Mouse (Mus musculus) layer of hippocampus, adult 18-20 months (tissue): Measurements from ENCODE around the gene Vsx2. TPM values are rescaled to one million over a fixed set of nuclear protein-coding genes. Genes with fewer than 3 reads are reported as not detected.

Experiments
- DNase-seq, 2 experiments: peaks; one replicate each; pipeline ENCODE4 v3.0.0; 2022; ENCODE audit warnings: low spot score in 2 of 2
- total RNA-seq, 2 experiments: library from RNA; stranded (reverse); gene quantifications; 2 replicates each; pipeline ENCODE4 v1.2.3; 2021

Vsx2 gene
- total RNA-seq, 2 experiments from 2014 or later = 0.23 to 0.27 TPM

DNA sequence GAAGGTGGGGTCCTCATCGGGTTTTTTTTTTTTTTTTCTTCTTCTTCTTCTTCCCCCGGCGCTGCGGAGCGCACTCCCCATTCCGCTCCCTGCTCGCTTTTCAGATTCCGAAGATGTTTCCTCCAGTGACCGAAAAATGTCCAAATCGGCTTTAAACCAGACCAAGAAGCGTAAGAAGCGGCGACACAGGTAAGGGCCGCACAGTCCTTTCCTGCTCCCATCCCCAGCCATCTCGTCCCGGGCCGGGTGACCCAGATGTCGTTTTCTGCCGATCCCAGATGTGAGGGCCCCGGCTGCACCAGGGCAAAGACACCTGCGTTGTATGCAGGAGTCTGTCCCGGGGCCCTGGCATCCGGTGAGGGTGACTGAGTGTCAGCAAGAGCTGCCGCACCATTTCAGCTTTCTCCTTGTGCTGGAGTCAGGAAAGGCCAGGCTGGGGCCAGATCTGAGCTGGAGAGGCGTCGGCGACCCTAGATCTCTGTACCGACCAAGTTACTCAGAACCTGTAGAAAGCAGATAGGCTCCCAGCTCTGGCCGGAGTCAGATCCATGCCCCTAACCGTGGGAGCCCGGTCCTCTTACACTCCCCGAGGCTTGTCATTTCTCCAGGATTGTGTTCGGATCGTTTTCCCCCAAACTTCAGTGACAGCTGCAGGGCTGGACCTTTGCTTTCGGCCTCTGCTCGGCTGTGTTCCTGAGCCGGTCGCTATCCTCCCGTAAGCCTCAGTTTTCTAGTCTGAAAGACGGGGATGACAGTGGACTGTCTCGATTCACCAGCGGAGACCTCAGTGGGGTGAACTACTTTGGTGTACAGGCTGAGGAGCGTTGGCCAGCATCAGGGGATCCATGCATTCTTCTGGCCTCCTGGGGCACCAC, 2.1 kb downstream of the Vsx2 start:
- DNase-seq = no peak

DNA sequence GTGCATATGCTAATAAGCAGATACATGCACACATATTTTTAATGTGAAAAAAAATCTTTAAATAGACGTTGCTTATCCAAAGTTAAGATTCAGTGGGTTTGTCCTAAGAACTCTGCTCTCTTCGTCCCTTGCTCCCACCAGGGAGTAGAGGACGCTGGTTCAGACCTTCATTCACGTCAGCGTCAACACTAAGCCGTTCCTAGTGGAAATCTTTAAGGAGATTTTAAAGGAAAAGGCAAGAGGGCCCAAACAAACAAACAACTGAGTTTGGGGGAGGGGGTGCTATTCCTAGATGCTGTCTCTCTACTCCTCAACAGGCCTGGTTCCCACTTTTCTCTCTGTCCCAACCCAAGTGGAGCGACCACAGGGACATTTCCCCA, 2.8 kb downstream of the Vsx2 start:
- DNase-seq = no peak

- no peak for DNase-seq
These were observed 3.5 kb downstream of the Vsx2 start for GRCm38 (mm10) chr12:84573094-84573493.

- no peak for DNase-seq
These were observed 8.3 kb downstream of the Vsx2 start for GRCm38 (mm10) chr12:84577768-84578439.

- DNase-seq = no peak
These were observed 8.8 kb downstream of the Vsx2 start for GRCm38 (mm10) chr12:84578440-84578770.

DNA sequence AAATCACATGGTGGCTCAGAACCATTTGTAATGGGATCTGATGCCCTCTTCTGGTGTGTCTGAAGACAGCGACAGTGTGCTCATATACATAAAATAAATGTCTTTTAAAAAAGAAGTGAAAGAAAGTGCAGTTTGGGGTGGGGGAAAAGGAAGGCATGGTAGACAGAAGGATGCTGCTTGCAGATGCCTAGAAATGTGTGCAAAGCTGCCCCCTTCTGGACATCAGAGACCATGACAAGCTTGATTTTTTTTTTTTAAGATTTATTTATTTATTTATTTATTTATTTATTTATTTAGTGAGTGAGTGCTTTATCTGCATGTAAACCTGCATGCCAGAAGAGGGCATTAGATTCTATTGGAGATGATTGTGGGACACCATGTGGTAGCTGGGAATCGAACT, 11.7 kb downstream of the Vsx2 start:
- DNase-seq = no peak

DNA sequence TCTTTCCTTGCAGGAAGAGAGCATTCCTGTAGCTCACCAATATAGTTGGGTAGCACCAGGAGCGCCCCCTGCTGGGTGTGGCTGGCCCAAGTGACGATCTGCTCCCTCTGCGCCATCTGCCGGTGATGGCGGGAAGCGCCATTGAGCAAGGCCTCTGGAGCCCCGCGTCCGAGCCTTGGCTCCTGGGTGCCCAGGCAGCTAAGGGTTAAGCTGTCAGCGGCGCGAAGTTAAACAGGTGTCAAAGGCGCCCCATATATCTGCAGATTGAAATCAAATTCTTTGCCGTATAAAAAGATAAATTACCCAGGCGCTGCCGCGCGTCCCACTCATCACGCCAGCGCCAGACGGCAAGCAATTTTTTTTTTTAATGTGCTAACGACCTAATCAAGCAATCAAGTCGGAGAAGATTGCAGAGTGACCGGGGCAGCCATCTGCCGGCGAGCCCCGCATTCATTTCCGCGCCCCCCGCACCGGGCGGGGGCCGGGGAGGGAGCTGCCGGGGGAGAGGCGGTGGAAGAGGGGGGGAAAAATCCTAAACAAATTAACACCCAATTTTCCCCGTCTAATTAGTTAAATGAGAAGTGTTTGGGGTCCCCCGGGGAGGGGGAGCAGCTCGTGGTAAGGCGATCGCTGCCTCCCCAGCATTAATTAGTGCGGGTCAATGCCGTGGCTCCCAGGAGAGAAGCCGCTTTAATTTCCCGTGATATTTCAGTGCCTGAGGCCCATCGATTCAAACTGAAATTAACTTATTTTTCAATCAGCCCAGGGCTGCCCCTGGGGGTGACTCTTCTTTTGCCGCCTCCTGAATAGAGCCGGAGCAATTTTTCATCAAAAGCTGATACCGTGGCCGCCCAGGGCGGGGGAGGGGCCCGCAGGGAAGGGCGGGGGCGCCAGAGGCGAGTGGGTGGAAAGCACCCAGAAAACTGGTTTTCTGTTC, 20.5 kb downstream of the Vsx2 start:
- peak; percentile 88 to 98 for DNase-seq

- DNase-seq = no peak
These were observed 28.8 kb downstream of the Vsx2 start for GRCm38 (mm10) chr12:84598324-84598723.

GRCm38 (mm10) chr12:84604001-84604400, 34.4 kb downstream of the Vsx2 start:
- no peak for DNase-seq

DNA sequence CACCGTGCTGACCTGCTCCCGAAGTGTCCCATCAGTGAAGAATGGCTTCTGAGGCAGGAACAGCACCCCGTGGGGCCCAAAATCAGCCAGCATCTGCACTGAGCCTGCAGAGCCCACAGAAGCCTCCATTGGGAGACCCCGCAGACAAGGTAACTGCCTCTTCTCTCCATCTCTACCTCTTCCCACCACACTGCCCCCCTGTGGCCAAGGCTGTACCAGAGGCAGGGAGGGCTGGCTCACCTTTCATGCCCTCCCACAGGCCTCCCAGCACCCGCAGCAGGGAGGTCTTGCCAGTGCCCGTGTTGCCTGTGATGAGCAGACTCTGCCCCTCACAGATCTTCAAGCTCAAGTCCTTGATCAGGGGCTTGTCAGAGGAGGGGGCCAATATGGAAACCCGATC, 36.3 kb downstream of the Vsx2 start:
- DNase-seq = no peak

DNA sequence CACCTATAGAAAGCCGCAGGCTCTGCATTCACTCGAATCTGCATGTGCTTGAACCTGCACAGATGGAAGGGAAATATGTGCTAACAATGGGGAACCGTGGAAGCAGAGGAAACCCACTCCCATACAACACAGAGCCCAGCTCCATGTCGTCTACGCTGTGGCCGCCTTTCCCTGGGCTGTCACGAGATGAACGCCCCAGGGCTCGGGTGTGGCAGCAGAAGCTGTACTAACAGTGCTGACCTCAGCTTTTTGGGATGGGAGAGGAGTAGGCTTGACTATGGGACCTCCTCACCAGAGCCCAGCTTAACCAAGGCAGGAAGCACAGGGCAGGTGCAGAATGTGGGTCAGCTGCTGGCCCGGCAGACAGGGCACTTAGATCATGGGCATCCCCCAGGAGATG, 42.2 kb downstream of the Vsx2 start:
- DNase-seq = no peak

DNA sequence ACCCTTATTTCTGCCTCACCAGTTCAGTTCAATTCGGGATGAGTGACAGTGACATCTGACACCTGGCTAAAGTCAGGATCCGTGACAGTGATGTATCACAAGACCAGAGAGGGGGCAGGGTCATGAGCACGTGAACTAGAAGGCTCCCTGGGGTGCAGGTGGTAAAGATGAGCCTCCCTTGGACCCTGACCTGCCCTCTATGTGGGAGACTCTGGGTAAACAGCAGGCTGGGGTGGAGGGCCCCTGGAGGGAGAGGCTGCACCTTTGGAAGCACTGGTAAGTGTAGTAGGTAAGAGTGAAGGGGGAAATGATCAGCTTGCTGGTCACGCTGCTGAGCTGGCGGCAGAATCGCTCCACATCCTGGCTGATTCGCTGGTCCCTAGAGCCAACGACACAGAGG, 43.0 kb downstream of the Vsx2 start:
- DNase-seq = no peak

DNA sequence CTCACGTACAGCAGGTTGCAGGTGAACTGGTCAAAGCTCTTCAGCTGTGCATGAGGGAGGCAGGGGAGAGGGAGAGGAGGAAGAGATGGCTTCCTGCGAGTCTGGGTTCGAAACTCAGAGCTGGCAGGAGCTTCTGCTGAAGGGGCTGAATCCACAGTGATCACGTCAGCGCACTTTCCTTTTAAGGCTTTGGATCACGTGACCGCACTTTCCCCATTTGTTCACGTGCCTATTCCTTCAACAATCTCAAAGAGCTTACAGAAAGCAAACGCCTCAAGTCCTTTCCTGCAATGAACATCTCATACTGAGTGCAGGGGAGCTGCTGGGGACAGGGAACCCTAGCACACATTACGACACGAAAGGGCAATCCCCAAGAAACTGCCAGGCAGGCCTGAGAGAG, 44.4 kb downstream of the Vsx2 start:
- DNase-seq = no peak

GRCm38 (mm10) chr12:84614524-84614923, 45.0 kb downstream of the Vsx2 start:
- no peak for DNase-seq

GRCm38 (mm10) chr12:84616977-84617630, 47.5 kb downstream of the Vsx2 start, which contains the start of gene Abcd4:
Abcd4 (minus strand) TSS chr12:84617413.
- peak; percentile 91 to 96 for DNase-seq

- no peak for DNase-seq
These were observed 48.1 kb downstream of the Vsx2 start for GRCm38 (mm10) chr12:84617663-84618062.

DNA sequence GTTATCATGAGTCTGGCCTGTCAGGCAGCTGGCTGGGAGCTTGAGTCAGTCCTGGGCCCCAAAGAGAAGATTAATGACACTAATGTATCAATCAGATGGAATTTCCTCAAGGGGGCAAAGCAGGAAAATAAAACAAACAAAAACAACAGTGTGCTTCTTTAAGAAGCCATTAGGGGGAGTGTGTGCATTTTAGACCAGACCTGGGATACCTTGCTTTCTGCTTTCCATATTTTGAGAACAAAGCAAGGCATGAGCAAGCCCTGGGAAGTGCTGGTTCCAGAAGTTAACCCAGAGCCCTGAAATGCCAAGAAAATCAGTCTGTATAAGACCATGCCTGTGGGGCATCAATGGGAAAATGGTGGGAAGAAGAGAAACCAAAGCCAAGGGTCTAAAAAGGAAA, 51.4 kb downstream of the Vsx2 start:
- no peak for DNase-seq

GRCm38 (mm10) chr12:84624601-84625000, 55.0 kb downstream of the Vsx2 start:
- no peak for DNase-seq

- DNase-seq = no peak
These were observed 55.6 kb downstream of the Vsx2 start for GRCm38 (mm10) chr12:84625116-84625515.

- no peak for DNase-seq
These were observed 62.3 kb downstream of the Vsx2 start for GRCm38 (mm10) chr12:84631867-84632266.

- DNase-seq = no peak
These were observed 70.7 kb downstream of the Vsx2 start for GRCm38 (mm10) chr12:84640253-84640652.
